Mouse (Mus musculus): Measurements from ENCODE around the gene Iqca. TPM values are rescaled to one million over a fixed set of nuclear protein-coding genes. Genes with fewer than 3 reads are reported as not detected.

The Iqca gene
- not detected in 2 replicates for total RNA-seq (2014; fragmentation: Nextera tagmentation)
- total RNA-seq (2017), result 0.27 TPM in 1 of 2 replicates, not detected in the other
- polyA plus RNA-seq (2012), result not detected in 2 replicates

DNA sequence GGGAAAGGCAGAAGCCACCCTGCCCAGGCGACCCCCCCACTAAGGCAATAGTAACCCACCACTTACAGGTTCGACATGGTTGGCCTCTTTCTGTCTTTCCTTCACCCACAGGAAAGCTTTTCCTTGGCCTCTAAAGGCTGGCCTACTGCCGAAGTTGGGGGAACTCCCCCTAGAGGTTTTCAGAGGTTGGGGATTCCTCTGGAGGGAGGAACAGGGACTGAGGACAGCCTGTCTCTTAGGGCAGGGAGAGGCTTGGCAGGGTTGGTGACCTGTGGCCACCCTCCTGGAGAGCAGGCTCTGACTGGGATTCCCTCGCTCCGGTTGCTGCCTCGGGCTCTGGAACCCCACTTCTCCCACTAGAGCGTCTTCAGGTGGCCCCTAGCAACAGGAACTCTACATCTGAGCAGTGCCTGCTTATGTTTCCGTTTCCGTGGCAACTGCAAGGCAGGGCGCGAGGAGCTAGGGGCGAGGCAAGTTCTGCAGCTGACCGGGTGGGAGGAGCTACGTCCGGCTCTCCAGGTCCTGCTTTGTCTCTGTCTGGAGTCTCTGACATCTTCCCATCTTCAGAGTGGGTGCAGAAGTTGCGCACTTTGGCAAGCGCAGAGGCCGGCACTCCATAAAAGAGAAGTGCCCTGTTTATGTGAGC is at the start of gene Iqca:
Gene Iqca (minus strand): TSS at position 303 of the 646 bp plus-strand sequence.
- H3K4me3 ChIP-seq (ENCODE audit: low read depth, low read length), result no peak within 1 kb of the TSS
- DNase-seq (ENCODE audit: low spot score), result no peak
- no peak for ATAC-seq (ENCODE audit: extremely low read depth, insufficient number of reproducible peaks, low FRiP score, poor library complexity, severe bottlenecking)

GRCm38 (mm10) chr1:90202207-90202978 is 49.2 kb upstream of the Iqca start:
- Histone ChIP-seq H3K4me1 (ENCODE audit: insufficient read depth, low read depth, low read length) (no peaks in the 10 kb centered on the region), H3K9me3 (replicated peaks) (peaks cover 83% of the 10 kb centered on the region), H3K4me3 (ENCODE audit: low read depth, low read length) (no peak overlapping the region; the same call in 1 of the 2 replicates), H3K27me3 (ENCODE audit: insufficient read depth, low read length) (no peaks in the 10 kb centered on the region; the same call in 1 of the 2 replicates), H3K36me3 (replicated peaks) (no peaks in the 10 kb centered on the region)
- TF ChIP-seq GATA2 (IDR thresholded peaks at IDR 0.05; ENCODE audit: borderline replicate concordance, low read depth, low read length) (no peak), CTCF (IDR thresholded peaks at IDR 0.05; ENCODE audit: low read depth, low read length) (no peak), POLR2AphosphoS5 (IDR thresholded peaks at IDR 0.05; ENCODE audit: insufficient replicate concordance, low read depth, low read length) (no peak)
- DNase-seq (ENCODE audit: low spot score) (no peak), ATAC-seq (ENCODE audit: extremely low read depth, insufficient number of reproducible peaks, low FRiP score, poor library complexity, severe bottlenecking) (no peak)

More for the DNA sequence above, at the start of gene Iqca:
- no peak for TF ChIP-seq CTCF (IDR thresholded peaks at IDR 0.05; ENCODE audit: low read depth, low read length)
- TF ChIP-seq GATA1 (IDR thresholded peaks at IDR 0.05; ENCODE audit: borderline replicate concordance, low read length), result no peak
- TF ChIP-seq TAL1 (conservative IDR thresholded peaks at IDR 0.05; ENCODE audit: low read depth, low read length), result no peak
- no peak for TF ChIP-seq POLR2AphosphoS5 (IDR thresholded peaks at IDR 0.05; ENCODE audit: insufficient replicate concordance, low read depth, low read length)
- TF ChIP-seq GATA2 (IDR thresholded peaks at IDR 0.05; ENCODE audit: borderline replicate concordance, low read depth, low read length), result no peak
- peaks cover 92% of the 10 kb centered on the region for H3K9me3 ChIP-seq (replicated peaks)
- no peaks in the 10 kb centered on the region; the same call in 1 of the 2 replicates for H3K27me3 ChIP-seq (ENCODE audit: insufficient read depth, low read length)
- H3K36me3 ChIP-seq (replicated peaks), result no peaks in the 10 kb centered on the region
- no peaks in the 10 kb centered on the region for H3K4me1 ChIP-seq (ENCODE audit: insufficient read depth, low read depth, low read length)

DNA sequence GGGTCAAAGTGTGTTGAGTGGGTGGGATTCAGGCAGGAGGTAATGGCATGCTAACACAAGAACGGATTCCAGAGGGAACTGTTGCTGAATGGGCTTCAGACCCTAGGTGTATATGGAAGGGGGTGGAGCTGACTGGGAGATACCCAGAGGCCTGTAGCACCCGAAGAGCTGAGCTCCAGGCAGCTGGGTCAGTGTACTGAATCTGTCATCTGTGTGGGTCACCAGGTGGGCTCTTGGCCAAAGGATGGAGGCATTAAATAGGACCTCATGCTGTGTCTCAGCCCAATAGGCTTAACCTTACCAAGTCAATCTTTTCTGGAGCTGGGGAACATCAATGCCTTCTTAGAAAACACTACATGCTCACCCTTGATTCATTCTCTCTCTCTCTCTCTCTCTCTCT is 48.5 kb upstream of the Iqca start:
- TF ChIP-seq GATA2 (IDR thresholded peaks at IDR 0.05; ENCODE audit: borderline replicate concordance, low read depth, low read length), result no peak
- TF ChIP-seq GATA1 (IDR thresholded peaks at IDR 0.05; ENCODE audit: borderline replicate concordance, low read length), result no peak
- no peak for TF ChIP-seq POLR2AphosphoS5 (IDR thresholded peaks at IDR 0.05; ENCODE audit: insufficient replicate concordance, low read depth, low read length)
- no peak for TF ChIP-seq TAL1 (conservative IDR thresholded peaks at IDR 0.05; ENCODE audit: low read depth, low read length)
- TF ChIP-seq CTCF (IDR thresholded peaks at IDR 0.05; ENCODE audit: low read depth, low read length), result no peak
- DNase-seq (ENCODE audit: low spot score), result no peak
- no peak for ATAC-seq (ENCODE audit: extremely low read depth, insufficient number of reproducible peaks, low FRiP score, poor library complexity, severe bottlenecking)
- Histone ChIP-seq H3K27me3 (ENCODE audit: insufficient read depth, low read length) (no peaks in the 10 kb centered on the region; the same call in 1 of the 2 replicates), H3K36me3 (replicated peaks) (no peaks in the 10 kb centered on the region), H3K9me3 (replicated peaks) (peaks cover 82% of the 10 kb centered on the region), H3K4me1 (ENCODE audit: insufficient read depth, low read depth, low read length) (no peaks in the 10 kb centered on the region), H3K4me3 (ENCODE audit: low read depth, low read length) (no peak overlapping the region)

DNA sequence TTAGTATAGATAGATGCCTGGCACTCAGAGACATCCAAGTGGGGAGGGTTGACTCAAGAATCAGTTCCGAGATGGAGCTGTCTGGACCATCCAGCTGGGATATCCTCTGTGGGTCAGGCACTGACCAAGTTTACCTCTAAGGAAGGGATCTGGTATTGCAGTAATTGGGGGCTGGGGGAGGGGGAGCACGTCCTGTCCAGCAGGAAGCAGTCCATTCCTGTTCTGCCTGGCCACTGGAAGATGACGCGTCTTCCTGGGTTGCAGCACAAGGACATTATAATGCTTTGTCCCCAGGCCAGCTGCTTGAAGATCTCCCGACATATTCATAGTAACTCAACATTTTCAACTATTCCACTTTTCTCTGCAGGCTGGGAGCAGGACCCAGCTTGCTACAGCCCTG is 48.0 kb upstream of the Iqca start:
- TF ChIP-seq GATA1 (IDR thresholded peaks at IDR 0.05; ENCODE audit: borderline replicate concordance, low read length), result no peak
- TF ChIP-seq POLR2AphosphoS5 (IDR thresholded peaks at IDR 0.05; ENCODE audit: insufficient replicate concordance, low read depth, low read length), result no peak
- TF ChIP-seq CTCF (IDR thresholded peaks at IDR 0.05; ENCODE audit: low read depth, low read length), result no peak
- no peak for TF ChIP-seq TAL1 (conservative IDR thresholded peaks at IDR 0.05; ENCODE audit: low read depth, low read length)
- TF ChIP-seq GATA2 (IDR thresholded peaks at IDR 0.05; ENCODE audit: borderline replicate concordance, low read depth, low read length), result no peak
- Histone ChIP-seq H3K4me3 (ENCODE audit: low read depth, low read length) (no peak overlapping the region), H3K36me3 (replicated peaks) (no peaks in the 10 kb centered on the region), H3K4me1 (ENCODE audit: insufficient read depth, low read depth, low read length) (no peaks in the 10 kb centered on the region), H3K9me3 (replicated peaks) (peaks cover 83% of the 10 kb centered on the region), H3K27me3 (ENCODE audit: insufficient read depth, low read length) (no peaks in the 10 kb centered on the region; the same call in 1 of the 2 replicates)
- no peak for ATAC-seq (ENCODE audit: extremely low read depth, insufficient number of reproducible peaks, low FRiP score, poor library complexity, severe bottlenecking)
- no peak for DNase-seq (ENCODE audit: low spot score)

- Histone ChIP-seq H3K27me3 (ENCODE audit: insufficient read depth, low read length) (no peaks in the 10 kb centered on the region), H3K4me3 (ENCODE audit: low read depth, low read length) (no peak overlapping the region), H3K4me1 (ENCODE audit: insufficient read depth, low read depth, low read length) (no peaks in the 10 kb centered on the region), H3K36me3 (replicated peaks) (no peaks in the 10 kb centered on the region), H3K9me3 (replicated peaks) (peaks cover 74% of the 10 kb centered on the region)
- DNase-seq (ENCODE audit: low spot score), result no peak
- no peak for TF ChIP-seq TAL1 (conservative IDR thresholded peaks at IDR 0.05; ENCODE audit: low read depth, low read length)
- no peak for TF ChIP-seq CTCF (IDR thresholded peaks at IDR 0.05; ENCODE audit: low read depth, low read length)
- no peak for TF ChIP-seq POLR2AphosphoS5 (IDR thresholded peaks at IDR 0.05; ENCODE audit: insufficient replicate concordance, low read depth, low read length)
- TF ChIP-seq GATA1 (IDR thresholded peaks at IDR 0.05; ENCODE audit: borderline replicate concordance, low read length), result no peak
- no peak for TF ChIP-seq GATA2 (IDR thresholded peaks at IDR 0.05; ENCODE audit: borderline replicate concordance, low read depth, low read length)
- ATAC-seq (ENCODE audit: extremely low read depth, insufficient number of reproducible peaks, low FRiP score, poor library complexity, severe bottlenecking), result no peak
These were observed 35.8 kb upstream of the Iqca start for GRCm38 (mm10) chr1:90189046-90189445.

- H3K36me3 ChIP-seq (replicated peaks), result no peaks in the 10 kb centered on the region
- H3K27me3 ChIP-seq (ENCODE audit: insufficient read depth, low read length), result no peaks in the 10 kb centered on the region
- H3K9me3 ChIP-seq (replicated peaks), result peaks cover 84% of the 10 kb centered on the region
- no peaks in the 10 kb centered on the region for H3K4me1 ChIP-seq (ENCODE audit: insufficient read depth, low read depth, low read length)
- DNase-seq (ENCODE audit: low spot score) (no peak), ATAC-seq (ENCODE audit: extremely low read depth, insufficient number of reproducible peaks, low FRiP score, poor library complexity, severe bottlenecking) (no peak)
- no peak overlapping the region for H3K4me3 ChIP-seq (ENCODE audit: low read depth, low read length)
- no peak for TF ChIP-seq GATA1 (IDR thresholded peaks at IDR 0.05; ENCODE audit: borderline replicate concordance, low read length)
These were observed 33.7 kb upstream of the Iqca start for GRCm38 (mm10) chr1:90186874-90187273.
